Mouse (Mus musculus): ENCODE results near the gene Olfm2.

Olfm2 gene

DNA sequence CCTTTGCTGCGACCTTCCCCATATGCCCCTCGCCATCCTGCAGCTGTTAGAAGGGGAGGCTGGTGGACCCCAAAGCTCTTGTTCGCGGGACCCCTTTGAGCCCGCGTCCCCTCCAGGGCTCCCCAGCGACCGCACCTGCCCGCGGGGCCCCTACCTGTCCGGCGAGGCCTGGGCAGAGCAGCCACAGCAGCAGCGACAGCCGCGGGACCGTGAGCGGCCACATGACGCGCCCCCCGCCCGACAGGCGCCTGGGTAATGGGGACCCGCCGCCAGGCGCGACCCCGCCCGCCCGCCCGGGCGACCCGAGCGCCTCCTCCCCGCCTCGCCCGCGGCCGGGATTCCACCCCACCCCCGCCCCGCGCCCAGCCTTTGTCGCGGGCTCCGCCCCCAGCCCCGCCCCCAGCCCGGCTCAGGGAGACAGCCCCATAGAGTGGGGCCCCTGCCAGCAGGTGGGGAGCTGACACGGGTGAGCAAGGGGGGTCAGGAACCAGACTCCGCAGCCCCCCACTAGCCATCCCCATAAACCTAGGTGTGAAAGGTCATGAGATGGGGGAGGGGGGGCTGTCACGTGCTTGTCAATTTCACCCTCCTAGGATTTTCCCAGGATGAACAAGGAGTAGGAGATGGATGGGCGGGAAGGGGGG is at the start of gene Olfm2:
Olfm2 (minus strand) TSS at position 333 of the 644 bp plus-strand sequence.
- DNase-seq (ENCODE audit: low spot score), result no peak

DNA sequence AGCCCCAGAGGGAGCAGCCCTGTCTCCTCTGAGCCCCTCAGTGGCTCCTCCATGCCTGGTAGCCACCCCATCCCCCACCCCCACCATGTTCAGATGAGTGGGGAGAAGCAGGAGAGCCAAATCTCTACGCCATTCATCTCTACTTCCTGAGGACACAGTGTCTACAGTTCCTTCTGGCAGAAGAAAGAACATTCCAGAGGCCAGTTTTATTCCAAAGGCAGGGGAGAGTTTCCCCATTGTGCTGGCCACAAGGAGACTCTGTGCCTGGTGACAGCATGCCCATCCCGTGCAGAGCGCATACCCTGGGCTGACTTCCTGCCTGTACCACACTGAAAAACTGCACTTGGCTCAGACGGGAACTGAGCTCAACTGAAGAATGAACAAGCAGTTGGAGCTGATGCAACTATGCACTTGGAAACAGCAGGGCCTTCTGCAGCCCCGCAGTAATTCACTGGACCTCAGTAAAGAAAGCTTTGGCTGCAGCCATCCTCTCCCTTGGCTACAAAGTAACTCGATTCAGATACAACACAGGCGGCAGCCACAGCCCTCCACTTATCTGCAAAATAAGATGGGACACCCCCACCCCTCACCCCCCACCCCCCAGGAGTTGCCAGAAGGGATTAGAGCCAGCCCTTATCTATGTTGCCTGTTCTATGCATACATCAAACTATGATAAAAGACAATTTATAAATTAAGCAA is 48.1 kb upstream of the Olfm2 start:
- peak; percentile 40 for DNase-seq (ENCODE audit: low spot score)

DNA sequence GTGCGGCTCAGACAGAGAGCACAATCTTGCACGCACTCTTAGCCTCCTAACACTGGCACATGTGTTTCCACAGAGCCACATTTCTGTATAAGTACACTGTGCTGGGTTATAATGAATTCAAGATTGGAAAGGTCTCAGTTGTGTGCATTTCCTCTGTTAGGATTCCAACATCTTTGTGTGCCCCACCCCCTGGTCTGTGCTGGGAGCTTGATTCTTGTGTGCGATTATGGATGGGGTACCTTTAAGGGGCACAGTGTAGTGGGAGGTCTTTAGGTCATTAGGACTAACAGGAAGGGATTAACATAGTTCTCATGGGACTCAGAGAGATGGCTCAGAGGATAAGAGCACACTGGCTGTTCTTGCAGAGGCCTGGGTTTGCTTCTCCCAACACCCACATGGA is 44.2 kb upstream of the Olfm2 start:
- DNase-seq (ENCODE audit: low spot score), result no peak

DNA sequence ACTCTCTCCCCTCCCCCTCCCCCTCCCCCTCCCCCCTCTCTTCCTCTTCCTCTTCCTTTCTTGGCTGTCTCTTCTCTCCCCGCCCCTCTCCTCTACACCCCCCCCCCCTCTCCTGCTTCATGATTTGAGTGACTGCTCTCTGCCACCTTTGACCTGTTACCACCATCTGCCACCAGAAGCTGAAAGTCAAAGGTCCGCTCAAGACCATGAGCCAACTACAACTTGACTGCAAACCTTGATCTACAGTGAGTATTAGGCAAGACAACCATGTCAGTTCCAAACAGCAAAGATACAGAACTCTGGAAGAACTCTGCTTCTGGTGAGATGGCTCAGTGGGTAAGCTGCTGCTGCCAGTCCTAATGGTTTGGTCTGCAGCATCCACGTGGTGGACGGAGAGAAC is 43.5 kb upstream of the Olfm2 start:
- no peak for DNase-seq (ENCODE audit: low spot score)

DNA sequence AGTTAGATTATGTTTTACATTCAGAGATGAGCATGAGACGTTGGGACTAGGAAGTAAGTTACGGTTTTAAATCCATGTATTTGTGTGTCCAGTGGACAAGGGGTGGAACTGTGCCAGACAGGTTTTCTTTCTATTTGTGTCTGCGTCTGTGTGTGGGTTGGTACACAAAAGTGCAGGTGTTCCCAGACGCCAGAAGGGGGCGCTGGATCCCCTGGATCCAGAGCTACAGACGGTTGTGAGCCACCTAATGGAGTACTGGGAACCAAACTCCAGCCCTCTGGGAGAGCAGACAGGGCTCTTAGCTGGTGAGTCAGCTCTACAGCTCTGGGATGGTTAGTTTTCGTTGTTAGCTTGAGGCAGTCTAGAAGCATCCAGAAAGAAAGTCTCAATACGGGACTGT is 41.8 kb upstream of the Olfm2 start:
- DNase-seq (ENCODE audit: low spot score), result no peak

DNA sequence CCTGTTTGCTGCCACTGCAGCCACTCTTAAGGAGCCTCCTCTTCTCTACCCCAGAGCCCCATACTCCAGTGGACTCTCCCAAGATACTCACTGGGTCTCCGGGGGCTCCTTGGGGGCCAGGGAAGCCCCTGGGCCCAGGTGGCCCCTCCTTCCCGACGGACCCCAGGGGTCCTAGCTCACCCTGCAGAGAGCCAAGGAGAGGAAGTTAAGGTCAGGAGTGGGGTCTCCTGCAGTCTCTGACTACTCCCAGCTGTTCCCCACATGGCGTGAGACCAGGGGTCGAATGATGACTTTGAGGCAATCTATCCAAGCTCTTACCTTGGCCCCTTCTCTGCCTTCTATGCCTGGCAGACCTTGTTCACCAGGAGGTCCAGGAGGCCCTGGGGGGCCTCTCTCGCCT is 38.9 kb upstream of the Olfm2 start:
- no peak for DNase-seq (ENCODE audit: low spot score)

DNA sequence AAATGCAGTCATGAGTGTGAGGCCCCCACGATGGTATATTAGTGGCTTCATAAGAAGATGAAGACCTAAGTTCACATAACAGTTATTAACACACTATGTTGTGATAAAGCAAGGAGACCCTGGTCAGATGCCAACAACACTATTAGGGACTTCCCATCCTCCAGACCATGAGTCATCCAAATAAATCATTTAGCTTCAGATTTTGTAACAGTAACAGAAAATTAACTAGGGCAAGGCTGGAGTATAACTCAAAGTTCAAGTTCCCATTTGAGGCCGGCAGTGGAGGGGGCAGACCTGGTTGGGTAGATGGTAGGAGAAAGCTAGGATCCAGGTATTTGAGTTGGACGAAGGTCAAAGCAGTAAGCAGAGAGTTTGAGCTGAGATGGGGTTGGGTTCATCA is 35.1 kb upstream of the Olfm2 start:
- no peak for DNase-seq (ENCODE audit: low spot score)

DNA sequence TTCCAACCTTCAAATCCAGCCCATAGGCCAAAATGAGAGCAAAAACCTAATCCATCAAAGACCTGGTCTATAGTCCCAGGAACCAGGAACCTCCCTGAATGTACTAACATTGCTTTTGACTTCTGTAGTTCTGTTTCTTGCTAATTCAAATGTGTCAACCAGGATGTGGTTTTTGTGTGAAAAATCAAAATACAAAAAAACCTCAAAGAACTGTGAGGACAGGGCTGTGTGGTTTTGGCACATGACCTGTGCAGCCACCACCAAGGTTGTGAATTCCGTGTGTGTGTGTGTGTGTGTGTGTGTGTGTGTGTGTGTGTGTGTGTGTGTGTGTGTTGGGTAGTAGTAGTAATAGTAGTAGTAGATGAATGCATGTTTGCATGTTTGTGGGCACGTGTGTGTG is 19.1 kb upstream of the Olfm2 start:
- no peak for DNase-seq (ENCODE audit: low spot score)

DNA sequence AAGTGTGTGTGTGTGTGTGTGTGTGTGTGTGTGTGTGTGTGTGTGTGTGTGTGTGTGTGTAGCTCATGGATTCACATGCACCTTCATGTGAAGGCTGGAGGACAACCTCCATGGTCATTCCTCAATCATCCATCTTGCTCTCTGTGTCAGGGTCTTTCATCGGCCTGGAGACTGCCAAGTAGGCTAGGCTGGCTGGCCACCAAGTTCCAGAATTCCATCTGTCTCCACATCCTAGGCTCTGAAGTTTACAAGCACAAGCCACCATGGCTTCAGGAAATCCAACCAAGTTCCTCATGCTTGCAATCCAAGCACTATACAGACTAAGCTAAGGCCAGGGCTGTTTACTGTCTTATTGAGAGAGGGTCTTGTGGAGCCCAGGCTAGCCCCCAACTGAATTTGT is 16.9 kb upstream of the Olfm2 start:
- DNase-seq (ENCODE audit: low spot score), result no peak

DNA sequence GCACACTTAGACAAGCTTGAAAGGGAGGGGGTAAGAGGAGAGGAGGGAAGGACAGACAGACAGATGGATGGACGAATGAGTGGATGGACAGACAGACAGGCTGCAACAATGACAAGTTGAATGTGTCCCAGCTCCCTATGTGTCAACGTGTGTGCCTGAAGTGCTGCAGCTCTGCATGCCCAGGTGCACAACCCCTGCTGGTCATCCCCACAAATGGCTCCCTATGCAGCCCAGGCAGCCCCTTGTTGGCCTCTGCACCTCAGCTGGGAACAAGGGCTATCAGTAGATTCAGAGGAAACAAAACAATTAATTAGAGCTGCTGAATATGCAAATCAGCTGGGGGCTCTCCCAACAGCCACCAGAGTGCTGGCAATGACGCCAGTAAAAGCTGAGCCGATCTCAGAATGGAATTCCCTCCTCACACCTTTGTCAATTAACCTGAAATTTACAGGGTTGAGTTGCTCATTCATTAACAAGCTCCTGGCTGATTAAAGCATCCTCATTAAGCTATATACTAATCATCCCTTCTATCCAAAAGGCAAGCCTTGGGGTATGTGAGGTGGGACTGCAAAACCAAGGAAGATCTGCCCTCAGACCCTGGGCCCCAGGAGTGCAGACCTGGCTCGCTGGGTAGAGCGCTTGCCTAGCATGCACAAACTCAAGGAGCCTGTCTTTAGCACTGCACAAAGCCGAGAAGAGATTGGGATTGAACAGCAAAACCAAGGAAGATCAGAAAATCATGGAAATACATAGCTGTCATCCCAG is 16.2 kb upstream of the Olfm2 start:
- no peak for DNase-seq (ENCODE audit: low spot score)

DNA sequence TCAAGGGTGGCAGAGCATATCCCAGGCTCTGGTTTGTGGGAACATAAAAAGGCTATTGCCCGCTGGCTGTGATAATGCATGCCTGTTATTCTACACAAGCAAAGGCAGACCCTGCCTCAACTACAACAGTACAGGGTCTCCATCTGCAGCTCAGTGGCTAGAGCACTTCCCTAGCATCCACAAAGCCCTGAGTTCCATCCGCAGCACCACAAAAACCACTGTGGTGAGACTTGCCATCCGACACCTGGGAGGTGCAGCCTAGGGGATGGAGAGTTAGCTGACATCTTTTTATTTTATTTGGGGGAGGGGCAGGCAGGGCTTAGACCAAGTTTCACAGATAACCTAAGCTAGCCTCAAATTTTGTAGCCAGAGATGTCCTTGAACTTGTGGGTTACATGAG is 15.2 kb upstream of the Olfm2 start:
- DNase-seq (ENCODE audit: low spot score), result no peak

DNA sequence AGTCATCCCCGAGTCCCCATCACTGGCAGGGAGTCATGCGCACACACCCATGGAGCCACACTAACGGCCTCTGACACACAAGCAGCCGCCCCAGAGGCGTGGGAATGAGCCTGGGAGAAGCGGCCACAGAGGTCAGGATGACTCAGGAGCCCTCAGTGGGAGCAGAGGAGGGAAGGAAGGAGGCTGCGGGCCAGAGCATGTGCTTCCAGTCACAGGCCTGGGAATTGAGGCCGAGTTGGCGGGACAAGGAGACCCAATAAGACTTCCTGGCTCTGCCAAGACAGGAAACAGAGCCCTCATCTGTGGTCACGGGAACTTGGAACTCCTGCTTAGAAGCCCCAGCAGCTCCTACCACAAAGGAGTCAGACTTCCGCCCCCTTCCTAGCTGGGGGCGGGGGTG is 14.7 kb upstream of the Olfm2 start:
- DNase-seq (ENCODE audit: low spot score), result no peak

DNA sequence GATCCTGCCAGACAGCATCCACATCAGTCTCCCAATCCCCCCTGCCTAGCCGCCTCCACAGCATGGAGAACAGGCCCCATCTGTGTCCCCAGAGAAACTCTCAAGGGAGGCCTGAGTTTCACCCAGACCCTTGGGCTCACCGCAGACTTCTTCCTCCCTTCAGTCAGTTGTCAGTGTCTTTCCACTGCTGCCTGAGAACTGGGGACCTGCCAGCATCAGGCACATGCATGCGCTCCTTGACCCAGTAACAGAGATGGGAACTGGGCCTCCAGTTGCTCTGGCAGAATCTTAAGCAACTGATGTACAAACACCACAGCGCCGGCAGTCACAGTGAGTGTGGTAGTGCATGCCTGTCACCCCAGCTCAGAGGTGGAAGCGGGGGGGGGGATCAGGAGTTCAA is 12.7 kb upstream of the Olfm2 start:
- DNase-seq (ENCODE audit: low spot score), result no peak

DNA sequence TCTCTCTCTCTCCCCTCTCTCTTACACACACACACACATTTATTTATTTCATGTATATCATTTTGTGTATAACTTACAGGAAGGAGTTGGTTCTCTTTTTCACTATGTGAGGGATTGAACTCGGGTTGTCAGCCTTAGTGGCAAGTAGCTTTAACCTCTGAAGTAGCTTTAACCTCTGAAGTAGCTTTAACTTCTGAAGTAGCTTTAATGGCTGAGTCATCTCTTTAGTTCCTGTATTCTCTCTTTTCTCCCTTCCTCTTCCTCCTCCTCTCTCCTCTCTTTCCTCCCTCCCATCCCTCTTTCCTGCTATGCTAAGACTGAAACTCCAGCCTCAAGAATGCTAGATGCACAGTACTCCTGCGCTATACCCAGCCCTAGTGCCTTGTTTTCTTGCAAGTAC is 12.1 kb upstream of the Olfm2 start:
- no peak for DNase-seq (ENCODE audit: low spot score)

DNA sequence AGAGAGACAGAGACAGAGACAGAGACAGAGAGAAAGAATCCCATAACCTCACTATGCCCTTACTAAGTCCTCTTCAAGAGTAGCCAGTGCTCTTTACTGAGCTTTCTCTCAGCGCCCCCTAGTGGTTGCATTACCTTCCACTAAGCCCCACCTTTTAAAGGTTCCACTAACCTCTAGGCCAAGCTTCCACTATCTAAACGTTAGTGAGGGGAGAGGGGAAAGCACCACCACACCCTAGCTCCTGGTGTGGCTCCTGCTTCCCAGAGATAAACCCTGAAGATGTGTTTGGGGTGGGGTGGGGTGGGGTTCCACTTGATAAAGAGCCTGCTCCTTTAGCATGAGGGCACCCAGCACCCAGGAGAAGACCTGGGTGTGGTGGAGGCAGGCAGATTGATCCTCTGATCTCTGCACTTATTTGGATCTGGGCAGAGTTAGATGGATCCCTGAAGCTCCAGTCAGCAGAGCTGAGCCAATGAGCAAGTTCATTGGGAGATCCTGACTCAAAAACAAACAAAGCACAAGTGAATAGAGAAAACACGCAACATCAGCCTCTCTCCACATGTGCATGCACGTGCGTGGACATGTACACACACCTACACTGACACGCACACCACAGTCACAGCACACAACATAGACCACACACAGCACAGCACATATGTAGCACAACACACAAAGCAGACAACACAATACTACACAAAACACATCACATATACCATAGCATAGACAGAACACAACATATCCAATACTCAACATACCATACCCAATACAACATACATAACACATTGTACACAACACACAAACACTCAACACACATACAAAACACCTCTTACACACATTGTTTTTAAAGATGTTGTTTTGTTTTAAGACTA is 11.2 kb upstream of the Olfm2 start:
- no peak for DNase-seq (ENCODE audit: low spot score)

DNA sequence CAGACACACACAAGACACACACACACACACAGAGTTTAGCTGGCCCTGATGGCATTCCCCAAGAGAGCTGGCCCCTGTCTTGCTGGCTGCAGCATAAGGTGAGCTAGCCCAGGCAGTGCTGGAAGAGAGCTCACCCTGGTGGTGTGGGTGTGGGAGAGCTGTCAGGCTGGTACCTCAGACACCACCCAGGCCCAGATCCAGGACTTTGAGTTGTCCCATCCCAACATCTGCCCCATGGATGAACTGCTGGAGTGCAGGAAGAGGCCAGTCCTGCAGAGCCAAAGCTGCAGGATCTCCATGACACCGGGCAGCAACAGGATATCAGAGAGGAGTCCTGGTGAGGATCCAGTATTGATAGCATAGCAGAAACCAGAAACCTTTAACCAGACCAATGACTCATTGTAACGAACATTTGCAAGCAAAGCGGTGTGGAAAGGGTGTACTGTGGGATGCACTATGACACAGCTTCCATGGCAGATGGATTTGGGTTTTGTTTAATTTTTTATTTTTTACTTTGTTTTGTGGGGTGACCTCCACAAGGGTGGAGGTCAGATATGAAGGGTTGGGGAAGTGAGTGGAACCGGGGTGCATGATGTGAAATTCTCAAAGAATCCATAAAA is 10.0 kb upstream of the Olfm2 start:
- no peak for DNase-seq (ENCODE audit: low spot score)

DNA sequence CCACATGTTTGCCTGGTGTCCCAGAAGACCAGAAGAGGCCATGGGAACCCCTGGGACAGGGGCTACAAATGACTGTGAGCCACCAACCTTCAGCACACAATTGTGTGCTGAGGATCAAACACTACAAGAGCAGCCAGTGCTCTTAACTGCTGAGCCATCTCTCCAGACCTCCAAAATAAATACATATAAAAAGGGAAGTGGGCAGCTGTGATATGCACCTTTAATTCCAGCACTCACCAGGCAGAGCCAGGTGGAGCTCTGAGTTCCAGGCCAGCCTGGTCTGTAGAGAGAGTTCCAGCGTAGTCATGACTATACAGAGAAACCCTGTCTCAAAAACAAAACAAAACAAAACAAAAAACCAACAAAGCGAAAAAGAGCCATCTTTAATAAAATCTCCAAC is 8.2 kb upstream of the Olfm2 start:
- DNase-seq (ENCODE audit: low spot score), result no peak

DNA sequence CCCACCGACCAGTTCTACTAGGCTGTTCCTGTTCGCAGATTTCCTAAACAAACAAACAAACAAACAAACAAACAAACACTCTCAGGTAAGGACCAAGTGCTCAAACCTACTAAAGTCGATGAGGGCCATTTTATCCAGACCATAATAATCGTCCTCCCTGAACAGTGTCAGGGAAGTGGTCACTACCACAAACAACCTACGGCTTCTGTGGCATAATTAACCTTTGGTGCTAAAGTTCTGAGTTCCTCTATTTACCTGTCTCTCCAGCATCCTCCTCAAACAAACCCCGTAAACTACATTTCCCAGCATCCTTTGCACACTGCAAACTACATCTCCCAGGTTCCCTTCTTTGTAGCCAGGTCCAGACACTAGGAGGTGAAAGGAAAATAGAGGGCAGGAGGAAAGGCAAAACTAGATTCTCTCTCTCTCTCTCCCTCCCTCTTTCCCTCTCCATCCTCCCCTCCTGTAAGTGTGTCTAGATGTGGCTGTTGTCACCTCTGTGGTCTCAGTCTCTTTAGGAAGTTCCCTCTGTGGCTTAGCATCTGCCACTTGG is 5.4 kb upstream of the Olfm2 start:
- DNase-seq (ENCODE audit: low spot score), result no peak

DNA sequence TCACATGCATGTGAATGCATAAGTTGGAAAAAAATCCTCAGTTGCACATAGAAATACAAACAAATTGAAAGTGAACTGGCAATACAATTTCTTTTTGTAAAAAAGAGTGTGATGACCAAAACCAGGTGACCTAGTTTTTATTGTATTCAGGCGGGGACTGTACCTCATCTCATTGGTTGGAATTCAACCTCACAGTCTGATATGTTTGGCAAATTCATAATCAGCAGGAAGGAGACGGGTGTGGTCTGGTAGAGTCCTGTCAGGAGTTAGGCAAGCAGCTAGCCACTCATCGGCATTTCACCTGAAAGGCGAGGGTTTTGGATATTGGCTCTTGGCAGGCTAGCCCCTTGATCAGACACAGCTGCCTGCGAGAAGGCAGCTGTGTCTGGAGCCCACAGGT is 3.1 kb upstream of the Olfm2 start:
- no peak for DNase-seq (ENCODE audit: low spot score)

DNA sequence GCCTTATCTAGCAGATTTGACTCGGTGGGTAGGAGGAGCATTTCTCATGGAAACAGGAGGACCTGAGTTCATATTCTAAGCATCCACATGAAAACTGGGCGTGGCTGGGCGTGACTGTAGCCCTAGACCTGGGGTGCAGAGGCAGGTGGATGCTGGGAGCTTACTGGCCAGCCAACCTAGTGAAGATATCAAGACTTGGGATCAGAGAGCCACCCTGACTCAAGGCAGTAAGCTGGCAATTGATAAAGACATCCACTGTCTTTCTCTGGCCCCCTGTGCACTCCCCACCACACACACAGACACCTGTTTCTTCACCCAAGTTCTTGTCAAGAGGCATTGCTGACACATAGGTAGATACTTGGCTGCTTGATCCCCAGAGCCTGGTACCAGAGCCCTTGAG is 2.4 kb upstream of the Olfm2 start:
- no peak for DNase-seq (ENCODE audit: low spot score)

DNA sequence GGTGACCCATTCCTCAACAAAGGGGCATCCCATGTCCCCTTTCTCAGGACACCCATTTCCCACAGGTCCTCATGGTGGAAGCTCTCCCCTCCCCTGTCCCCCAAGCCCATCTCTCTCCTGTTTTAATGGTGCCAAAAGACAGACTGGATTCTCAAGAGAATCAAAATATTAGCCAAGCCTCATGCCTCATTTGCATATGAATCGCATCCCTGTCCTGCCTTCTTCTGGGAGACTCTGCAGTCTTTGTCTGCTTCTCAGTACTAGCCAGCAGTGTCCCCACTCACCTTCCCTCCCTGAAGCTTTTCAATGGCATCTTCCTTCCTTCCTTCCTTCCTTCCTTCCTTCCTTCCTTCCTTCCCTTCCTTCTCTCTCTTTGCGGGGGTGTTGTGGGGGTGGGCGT is 1.5 kb upstream of the Olfm2 start:
- DNase-seq (ENCODE audit: low spot score), result no peak

Measured in layer of hippocampus, adult 9-10 months (tissue).